Mouse (Mus musculus): ENCODE results near the gene Myo9a. TPM values are rescaled to one million over a fixed set of nuclear protein-coding genes. Genes with fewer than 3 reads are reported as not detected.
"Not testable (repeated sequence)": the region's sequence is repeated elsewhere in the genome, so short reads cannot be mapped to it uniquely, and the experiment has no call there.

Myo9a gene
- polyA plus RNA-seq, 1 experiment: 21.9 TPM

GRCm38 (mm10) chr9:59749581-59750265 lies 973 bp upstream of the Myo9a start:
- DNase-seq (ENCODE audit: extremely low spot score in 1 of 2, low spot score in 1 of 2): peak in 1 of 2 experiments; percentile 16

GRCm38 (mm10) chr9:59751066-59751581 lies 428 bp downstream of the Myo9a start:
- peak; percentile 43 to 66 for DNase-seq (ENCODE audit: extremely low spot score in 1 of 2, low spot score in 1 of 2)

GRCm38 (mm10) chr9:59751966-59752365 lies 1.3 kb downstream of the Myo9a start:
- no peak for DNase-seq (ENCODE audit: extremely low spot score in 1 of 2, low spot score in 1 of 2)

GRCm38 (mm10) chr9:59755199-59755598 lies 4.5 kb downstream of the Myo9a start:
- no peak for DNase-seq (ENCODE audit: extremely low spot score in 1 of 2, low spot score in 1 of 2)

- DNase-seq (ENCODE audit: extremely low spot score in 1 of 2, low spot score in 1 of 2): not testable (repeated sequence)
Measured at GRCm38 (mm10) chr9:59757016-59757415, 6.3 kb downstream of the Myo9a start.

GRCm38 (mm10) chr9:59760515-59760914 lies 9.8 kb downstream of the Myo9a start:
- no peak for DNase-seq (ENCODE audit: extremely low spot score in 1 of 2, low spot score in 1 of 2)

- not testable (repeated sequence) for DNase-seq (ENCODE audit: extremely low spot score in 1 of 2, low spot score in 1 of 2)
Measured at GRCm38 (mm10) chr9:59766966-59767461, 16.3 kb downstream of the Myo9a start.

GRCm38 (mm10) chr9:59806046-59806774 lies 55.5 kb downstream of the Myo9a start:
- DNase-seq (ENCODE audit: extremely low spot score in 1 of 2, low spot score in 1 of 2): not testable (repeated sequence)

GRCm38 (mm10) chr9:59884551-59884950 lies 133.9 kb downstream of the Myo9a start:
- DNase-seq (ENCODE audit: extremely low spot score in 1 of 2, low spot score in 1 of 2): peak in 1 of 2 experiments; percentile 22

GRCm38 (mm10) chr9:59903382-59903781 lies 152.7 kb downstream of the Myo9a start:
- no peak for DNase-seq (ENCODE audit: extremely low spot score in 1 of 2, low spot score in 1 of 2)

GRCm38 (mm10) chr9:59914761-59915160 lies 164.1 kb downstream of the Myo9a start:
- DNase-seq (ENCODE audit: extremely low spot score in 1 of 2, low spot score in 1 of 2): no peak

- peak in 1 of 2 experiments; percentile 31 for DNase-seq (ENCODE audit: extremely low spot score in 1 of 2, low spot score in 1 of 2)
Measured at GRCm38 (mm10) chr9:59930248-59930647, 179.6 kb downstream of the Myo9a start.

- DNase-seq (ENCODE audit: extremely low spot score in 1 of 2, low spot score in 1 of 2): not testable (repeated sequence)
Measured at GRCm38 (mm10) chr9:59935866-59936265, 185.2 kb downstream of the Myo9a start.

GRCm38 (mm10) chr9:59938529-59938928 lies 187.8 kb downstream of the Myo9a start:
- DNase-seq (ENCODE audit: extremely low spot score in 1 of 2, low spot score in 1 of 2): no peak

GRCm38 (mm10) chr9:59939691-59940090 lies 189.0 kb downstream of the Myo9a start:
- DNase-seq (ENCODE audit: extremely low spot score in 1 of 2, low spot score in 1 of 2): no peak

GRCm38 (mm10) chr9:59940913-59941884 lies 190.5 kb downstream of the Myo9a start:
- DNase-seq (ENCODE audit: extremely low spot score in 1 of 2, low spot score in 1 of 2): no peak

- no peak for DNase-seq (ENCODE audit: extremely low spot score in 1 of 2, low spot score in 1 of 2)
Measured at GRCm38 (mm10) chr9:59941885-59942350, 191.2 kb downstream of the Myo9a start.

- no peak for DNase-seq (ENCODE audit: extremely low spot score in 1 of 2, low spot score in 1 of 2)
Measured at GRCm38 (mm10) chr9:59942501-59943085, 191.9 kb downstream of the Myo9a start.

- DNase-seq (ENCODE audit: extremely low spot score in 1 of 2, low spot score in 1 of 2): no peak
Measured at GRCm38 (mm10) chr9:59943826-59944225, 193.1 kb downstream of the Myo9a start.

- no peak for DNase-seq (ENCODE audit: extremely low spot score in 1 of 2, low spot score in 1 of 2)
Measured at GRCm38 (mm10) chr9:59945241-59945640, 194.5 kb downstream of the Myo9a start.
